Mouse (Mus musculus) MEL-GATA-1-ER (cell line): ENCODE data around the gene Cux2.

ENCODE experiments used
- DNase-seq: peaks from one replicate; pipeline ENCODE4 v3.0.0-alpha.2; 2012; ENCODE audit warnings: low read depth; ENCODE audit errors: extremely low read depth

Gene Cux2

GRCm38 (mm10) chr5:121821116-121821515 lies 228.8 kb downstream of the Cux2 start:
- no peak for DNase-seq

GRCm38 (mm10) chr5:121820657-121821056 lies 229.2 kb downstream of the Cux2 start:
- DNase-seq = no peak

GRCm38 (mm10) chr5:121820161-121820560 lies 229.7 kb downstream of the Cux2 start:
- DNase-seq = no peak

- DNase-seq = no peak
Measured at GRCm38 (mm10) chr5:121819559-121819958, 230.3 kb downstream of the Cux2 start.

GRCm38 (mm10) chr5:121818862-121819261 lies 231.0 kb downstream of the Cux2 start:
- DNase-seq = no peak

GRCm38 (mm10) chr5:121818401-121818800 lies 231.5 kb downstream of the Cux2 start:
- no peak for DNase-seq

- no peak for DNase-seq
Measured at GRCm38 (mm10) chr5:121817551-121817950, 232.4 kb downstream of the Cux2 start.

- DNase-seq = no peak
Measured at GRCm38 (mm10) chr5:121816611-121817010, 233.3 kb downstream of the Cux2 start.

- no peak for DNase-seq
Measured at GRCm38 (mm10) chr5:121815867-121816380, 234.0 kb downstream of the Cux2 start.

- peak; percentile 26 for DNase-seq
Measured at GRCm38 (mm10) chr5:121815067-121815466, 234.8 kb downstream of the Cux2 start.

GRCm38 (mm10) chr5:121813744-121814143 lies 236.2 kb downstream of the Cux2 start:
- no peak for DNase-seq

- DNase-seq = no peak
Measured at GRCm38 (mm10) chr5:121812526-121813243, 237.2 kb downstream of the Cux2 start.

GRCm38 (mm10) chr5:121811485-121811931 lies 238.4 kb downstream of the Cux2 start:
- no peak for DNase-seq

- DNase-seq = no peak
Measured at GRCm38 (mm10) chr5:121810331-121811151, 239.4 kb downstream of the Cux2 start.

- DNase-seq = no peak
Measured at GRCm38 (mm10) chr5:121809667-121810224, 240.2 kb downstream of the Cux2 start.

GRCm38 (mm10) chr5:121808202-121808601 lies 241.7 kb downstream of the Cux2 start:
- no peak for DNase-seq

GRCm38 (mm10) chr5:121807186-121807585 lies 242.7 kb downstream of the Cux2 start:
- no peak for DNase-seq
